Mouse (Mus musculus): ENCODE results near the gene Itgb5.

DNA sequence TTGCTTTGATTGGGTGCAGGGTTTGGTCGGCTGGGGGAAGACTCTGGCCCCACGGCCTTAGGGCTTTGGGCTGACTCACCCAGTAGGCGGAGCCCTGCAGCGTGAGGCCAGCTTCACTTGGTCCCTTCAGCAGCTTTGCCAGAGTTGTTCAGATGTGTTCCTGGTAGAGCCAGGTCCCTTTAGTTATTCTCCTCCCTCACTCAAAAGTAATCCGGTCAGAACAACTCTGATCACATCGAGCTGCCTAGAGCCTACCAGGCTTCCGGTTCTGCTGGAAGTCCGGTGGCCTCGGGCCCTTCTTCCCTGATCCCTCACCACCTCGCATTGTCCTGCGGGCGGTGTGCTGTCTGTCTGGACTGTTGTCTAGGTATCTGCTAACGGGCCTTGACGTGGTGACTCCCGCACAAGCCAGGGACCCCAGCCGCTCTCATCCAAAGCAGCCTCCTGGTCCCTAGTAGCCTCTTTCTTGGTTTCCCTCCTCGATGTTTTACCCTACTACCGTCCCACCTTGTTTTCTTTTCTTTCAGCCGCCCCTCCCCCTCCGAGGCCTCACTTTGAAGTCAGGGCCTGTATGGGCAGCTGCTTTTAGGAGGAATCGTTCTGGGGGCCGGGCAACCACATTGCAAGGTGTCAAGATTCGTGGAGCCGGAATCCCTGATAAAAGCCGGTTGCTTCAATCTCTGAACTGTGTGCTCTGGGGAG lies 4.5 kb downstream of the Itgb5 start:
- TF ChIP-seq CTCF (IDR thresholded peaks at IDR 0.05; ENCODE audit: low read depth): peak; percentile 31; the same call in 1 of the 2 replicates
- TF ChIP-seq EP300 (IDR thresholded peaks at IDR 0.05; ENCODE audit: low read depth): no peak

Data from liver, embryonic 14.5 days (tissue).